Mouse (Mus musculus) CD4-positive naive resting alpha-beta T cell, adult 76 days (primary cell): ENCODE measurements around the gene Pate4. TPM values are rescaled to one million over a fixed set of nuclear protein-coding genes. Genes with fewer than 3 reads are reported as not detected.

Experiments used
- total RNA-seq: library from RNA; stranded (reverse); gene quantifications from one replicate; pipeline ENCODE4 v1.2.4, GENCODE M21; 2023

The Pate4 gene
- not detected for total RNA-seq

GRCm38 (mm10) chr9:35611841-35612240 lies at the start of gene Pate4:
Gene Pate4 (minus strand): TSS chr9:35611941.

GRCm38 (mm10) chr9:35648102-35648501 lies 36.4 kb upstream of the Pate4 start, which contains the start of gene Pate3:
Gene Pate3 (minus strand): TSS chr9:35648202.

GRCm38 (mm10) chr9:35569571-35570534 lies 41.9 kb downstream of the Pate4 start, which contains the start of the genes Pate2 and Hyls1:
Gene Pate2 (plus strand): TSS chr9:35570284.
Gene Hyls1 (minus strand): TSS chr9:35570398.

GRCm38 (mm10) chr9:35558257-35559008 lies 53.3 kb downstream of the Pate4 start, which contains the start of the genes Ddx25 and Pus3:
Gene Ddx25 (minus strand): TSS chr9:35558528.
Gene Pus3 (plus strand): TSS chr9:35558595.

Other genes with a start within 250 kb of the Pate4 start
- 24.1 TPM for gene Cdon, start 190.8 kb downstream of the Pate4 start, total RNA-seq
- gene Gm1113, start 93.7 kb downstream of the Pate4 start, total RNA-seq: not detected
- 0.32 TPM for gene Ddx25, start 53.4 kb downstream of the Pate4 start, total RNA-seq
- 30.6 TPM for gene Pus3, start 53.3 kb downstream of the Pate4 start, total RNA-seq
- gene Pate2, start 41.7 kb downstream of the Pate4 start, total RNA-seq: 0.32 TPM
- gene Hyls1, start 41.5 kb downstream of the Pate4 start, total RNA-seq: 9.1 TPM
- gene Pate3, start 36.3 kb upstream of the Pate4 start, total RNA-seq: not detected
- not detected for gene Pate1, start 75.4 kb upstream of the Pate4 start, total RNA-seq
- not detected for gene Gm17677, start 129.1 kb upstream of the Pate4 start, total RNA-seq
- not detected for gene Gm17727, start 166.2 kb upstream of the Pate4 start, total RNA-seq
- gene Gm27235, start 178.2 kb upstream of the Pate4 start, total RNA-seq: not detected
- not detected for gene D730048I06Rik, start 178.2 kb upstream of the Pate4 start, total RNA-seq
- not detected for gene 9230110F15Rik, start 232.2 kb upstream of the Pate4 start, total RNA-seq